Mouse (Mus musculus) c-Kit-positive CD71-positive TER-119-positive erythroid progenitor cells, embryonic 14.5 days (primary cell): Measurements from ENCODE around the gene Gm20671.
A peak's percentile ranks its signal among the peaks of the same experiment; 100 is the strongest.
"Not testable (repeated sequence)": the region's sequence is repeated elsewhere in the genome, so short reads cannot be mapped to it uniquely, and the experiment has no call there.

Experiments used
- DNase-seq: peaks from one replicate; pipeline ENCODE4 v3.0.0-alpha.2; 2013; ENCODE audit warnings: low spot score

Gene Gm20671

DNA sequence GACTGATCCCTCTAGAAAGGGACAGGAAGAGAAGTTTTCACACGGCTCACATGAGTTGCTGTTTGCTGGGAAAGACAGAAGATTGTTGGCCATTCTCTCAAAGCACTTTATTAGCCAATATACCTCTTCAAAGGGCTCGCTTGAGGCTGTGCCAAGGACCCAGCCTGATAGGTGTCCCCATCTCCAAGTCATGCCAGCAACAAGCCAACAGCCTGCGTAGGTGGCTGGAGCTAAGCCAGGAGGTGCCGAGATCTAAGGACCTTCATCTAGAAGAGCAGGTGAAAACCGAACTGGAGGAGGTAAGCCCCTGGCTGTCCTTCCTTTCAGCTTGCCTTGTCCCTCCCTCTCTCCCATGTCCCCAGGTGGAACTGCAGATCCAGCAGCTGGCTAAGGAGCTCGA, 91.1 kb downstream of the Gm20671 start:
- DNase-seq: no peak

DNA sequence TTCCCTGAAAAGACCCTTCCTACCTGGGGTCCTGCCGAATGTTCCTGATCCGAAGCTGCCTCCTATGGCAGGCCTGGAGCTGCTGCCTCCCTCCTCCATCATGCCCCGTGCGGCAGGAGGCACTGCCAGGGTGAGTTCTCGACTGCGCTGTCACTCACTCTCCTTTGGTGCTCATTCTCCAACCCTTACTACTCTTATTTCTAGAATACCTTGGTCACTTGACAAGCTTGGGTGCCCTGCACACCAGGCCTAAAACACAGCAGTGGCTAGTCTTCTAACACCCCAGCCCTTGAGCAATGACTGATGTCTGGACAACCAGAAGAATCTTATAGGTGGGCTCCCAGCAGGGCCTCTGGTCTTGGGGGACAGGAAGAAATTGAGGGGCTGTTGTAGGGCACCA, 93.0 kb downstream of the Gm20671 start:
- DNase-seq: not testable (repeated sequence)

- no peak for DNase-seq
Observed at GRCm38 (mm10) chr5:32728851-32729250, 98.1 kb downstream of the Gm20671 start.

GRCm38 (mm10) chr5:32728300-32728699, 98.6 kb downstream of the Gm20671 start:
- DNase-seq: no peak

- not testable (repeated sequence) for DNase-seq
Observed at GRCm38 (mm10) chr5:32725397-32725796, 101.5 kb downstream of the Gm20671 start.

DNA sequence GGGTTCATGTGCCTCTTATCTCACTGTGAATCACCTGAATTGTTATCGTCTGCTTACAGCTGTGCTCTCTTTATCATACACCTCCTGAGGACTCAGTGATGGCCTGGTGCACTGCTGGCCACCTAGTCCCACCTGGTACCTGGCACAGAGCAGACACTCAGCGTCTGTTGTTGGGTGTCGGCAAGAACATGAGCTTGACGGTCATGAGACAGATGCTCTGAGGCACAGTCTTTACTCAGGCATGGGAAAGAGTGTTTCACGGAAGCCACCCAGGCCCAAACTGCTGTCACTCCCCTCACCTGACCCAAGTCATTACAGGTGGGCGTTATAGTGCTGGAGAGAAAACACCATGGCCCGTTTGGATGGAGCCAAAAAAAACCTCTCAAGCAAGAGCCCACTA, 102.9 kb downstream of the Gm20671 start:
- DNase-seq: no peak

DNA sequence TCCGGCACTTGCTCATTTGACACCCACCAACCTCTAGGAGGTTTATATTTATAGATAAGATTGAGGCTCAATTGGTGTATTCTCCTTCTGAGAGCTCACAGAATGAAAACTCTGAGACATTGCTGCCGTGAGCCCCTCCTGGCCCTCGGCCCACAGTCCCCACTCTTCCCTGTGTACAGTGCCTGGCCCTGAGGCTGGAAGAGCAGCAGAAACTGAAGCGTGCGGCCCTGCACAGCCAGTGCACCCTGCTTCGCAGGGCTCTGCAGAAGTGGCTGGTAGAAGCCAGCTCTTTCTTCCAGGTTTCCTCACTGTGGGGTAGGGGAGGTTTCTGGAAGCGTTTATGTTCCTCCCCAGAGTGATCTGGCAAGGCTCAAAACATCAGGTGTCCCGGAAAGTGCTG, 104.2 kb downstream of the Gm20671 start:
- not testable (repeated sequence) for DNase-seq

- no peak for DNase-seq
Observed at GRCm38 (mm10) chr5:32722263-32722662, 104.6 kb downstream of the Gm20671 start.

DNA sequence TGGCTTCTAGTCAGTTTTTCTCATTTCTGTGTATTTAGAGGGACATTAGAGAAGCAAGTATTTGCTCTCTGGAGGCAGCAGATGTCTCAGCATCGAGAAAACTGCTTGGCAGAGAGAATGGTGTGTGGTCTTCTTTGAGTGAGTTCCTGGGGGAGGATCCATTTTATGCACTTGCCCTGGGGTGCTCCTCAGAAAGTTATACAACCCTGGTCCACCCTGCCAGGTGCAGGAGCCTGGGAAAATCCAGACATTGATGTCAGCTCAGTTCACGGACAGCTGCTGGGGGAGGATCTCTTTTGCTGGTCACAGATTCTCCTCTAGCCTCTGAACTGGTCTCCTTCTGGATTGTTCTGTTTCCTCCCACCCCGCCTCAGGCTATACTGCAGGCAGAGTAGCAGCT, 105.6 kb downstream of the Gm20671 start:
- no peak for DNase-seq

GRCm38 (mm10) chr5:32720416-32720815, 106.5 kb downstream of the Gm20671 start:
- no peak for DNase-seq

- DNase-seq: no peak
Observed at GRCm38 (mm10) chr5:32718916-32719315, 108.0 kb downstream of the Gm20671 start.

DNA sequence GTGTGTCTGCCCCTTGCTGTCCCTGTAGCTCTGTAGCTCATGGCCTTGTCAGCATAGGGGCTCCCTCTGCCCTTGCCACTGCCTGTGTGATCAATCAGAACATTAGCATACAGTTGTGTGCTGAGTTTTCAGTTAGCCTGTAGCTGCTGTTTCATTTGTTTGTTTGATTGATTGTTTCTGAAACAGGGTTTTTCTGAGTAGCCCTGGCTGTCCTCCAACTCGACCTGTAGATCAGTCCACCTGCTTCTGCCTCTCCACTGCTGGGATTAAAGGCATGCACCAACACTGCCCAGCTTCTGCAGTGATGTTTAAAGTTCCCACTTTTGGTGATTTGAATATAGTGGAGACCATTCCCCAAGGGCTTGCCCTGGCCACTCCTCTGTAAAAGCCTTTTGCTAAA, 109.2 kb downstream of the Gm20671 start:
- no peak for DNase-seq

GRCm38 (mm10) chr5:32713703-32714467, 113.0 kb downstream of the Gm20671 start:
- peak; percentile 91 for DNase-seq

- peak; percentile 15 for DNase-seq
Observed at GRCm38 (mm10) chr5:32713042-32713702, 113.7 kb downstream of the Gm20671 start.

GRCm38 (mm10) chr5:32712221-32713041, 114.5 kb downstream of the Gm20671 start:
- no peak for DNase-seq

GRCm38 (mm10) chr5:32711485-32711884, 115.4 kb downstream of the Gm20671 start:
- DNase-seq: no peak

DNA sequence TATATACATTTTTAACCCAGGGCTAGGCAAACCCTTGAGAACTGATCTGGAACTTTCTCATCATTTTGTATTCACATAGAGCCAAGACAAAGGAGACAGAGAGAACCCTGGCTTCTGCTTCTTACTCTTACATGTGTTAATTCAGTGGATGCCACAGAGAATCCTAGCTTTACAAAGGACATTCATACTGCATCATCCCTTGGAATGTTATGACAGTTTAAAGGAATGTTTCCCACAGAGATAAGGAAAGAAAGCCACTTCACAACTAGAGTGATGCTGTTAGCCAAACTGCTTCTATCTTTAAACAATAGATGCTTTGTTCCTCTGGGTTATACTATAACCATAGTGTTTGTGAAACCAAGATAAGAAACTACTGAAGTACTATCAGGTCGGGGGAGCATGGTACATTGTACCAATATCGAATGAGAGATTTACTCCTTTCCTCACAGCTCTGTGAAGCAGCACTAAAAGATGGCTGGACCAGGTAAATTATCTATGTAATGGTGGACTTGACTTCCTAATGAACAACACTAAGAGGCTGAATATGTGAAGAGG, 120.6 kb downstream of the Gm20671 start:
- no peak for DNase-seq

- no peak for DNase-seq
Observed at GRCm38 (mm10) chr5:32697208-32697867, 129.6 kb downstream of the Gm20671 start.

- no peak for DNase-seq
Observed at GRCm38 (mm10) chr5:32693411-32693810, 133.5 kb downstream of the Gm20671 start.
